Mouse (Mus musculus) CD4-positive, CD25-positive, alpha-beta regulatory T cell, adult 2 months (primary cell): ENCODE results near the gene Gm17545.

Experiments
- DNase-seq: peaks from one replicate; pipeline ENCODE4 v3.0.0-alpha.2; 2012; ENCODE audit warnings: low read depth, low spot score

The Gm17545 gene

DNA sequence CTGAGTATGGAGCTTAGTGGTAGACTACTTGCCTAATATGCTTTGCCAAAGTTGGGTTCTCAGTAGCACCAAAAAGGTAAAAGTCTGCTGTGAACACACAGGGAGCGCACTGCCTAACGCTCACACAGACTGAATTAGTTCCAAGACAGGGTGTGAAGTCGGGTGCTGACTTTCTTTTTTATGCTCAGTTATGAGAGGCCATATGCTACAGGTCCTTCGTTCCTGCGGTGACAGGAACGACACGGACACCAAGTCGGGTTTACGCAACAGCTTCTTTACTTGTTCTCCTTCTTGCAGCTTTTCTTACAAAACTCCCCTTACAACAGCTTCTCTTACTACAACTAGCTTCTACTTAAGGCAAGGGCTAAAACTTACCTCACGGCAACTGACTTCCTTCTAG, 10.9 kb upstream of the Gm17545 start:
- no peak for DNase-seq

- no peak for DNase-seq
These were observed 9.0 kb upstream of the Gm17545 start for GRCm38 (mm10) chr9:22445123-22445522.

DNA sequence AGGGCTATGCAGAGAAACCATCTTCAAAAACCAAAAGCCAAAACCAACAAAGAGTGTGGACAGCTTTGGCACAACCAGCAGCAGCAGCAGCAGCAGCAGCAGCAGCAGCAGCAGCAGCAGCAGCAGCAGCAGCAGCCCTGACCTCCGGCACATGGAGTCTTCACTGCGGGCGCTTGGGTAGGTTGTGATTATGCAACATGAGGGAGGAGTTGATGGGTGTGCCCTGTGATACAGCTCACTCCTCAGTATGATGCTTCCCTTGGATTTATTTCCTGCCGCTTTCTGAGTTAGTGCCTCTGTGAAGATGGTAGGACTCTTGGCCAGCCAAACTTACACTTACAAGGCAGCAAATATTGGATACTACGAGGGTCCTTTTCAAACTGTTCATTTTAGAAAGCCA, 6.9 kb upstream of the Gm17545 start:
- DNase-seq: no peak

- DNase-seq: no peak
These were observed 5.7 kb upstream of the Gm17545 start for GRCm38 (mm10) chr9:22448420-22448819.

GRCm38 (mm10) chr9:22449209-22449608, 4.9 kb upstream of the Gm17545 start:
- DNase-seq: no peak

DNA sequence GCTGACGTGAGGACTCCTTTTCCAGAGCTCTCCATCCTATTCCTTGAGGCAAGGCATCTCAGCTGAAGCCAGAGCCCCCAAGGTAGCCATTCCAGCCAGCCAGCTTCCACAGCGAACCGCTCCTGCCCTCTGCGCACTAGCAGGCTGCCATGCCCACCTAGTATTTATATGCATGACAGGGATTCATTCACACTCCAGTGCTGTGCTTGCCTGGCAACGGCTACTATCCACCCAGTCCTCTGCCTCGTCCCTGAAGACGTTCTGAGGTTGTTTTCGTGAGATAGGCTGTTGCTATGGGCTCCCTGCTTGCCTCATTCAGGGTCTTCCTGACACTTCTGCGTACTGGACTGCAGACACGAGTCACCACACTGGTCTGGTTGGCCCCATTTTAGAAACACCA, 1.4 kb upstream of the Gm17545 start:
- DNase-seq: no peak

- DNase-seq: no peak
These were observed 577 bp upstream of the Gm17545 start for GRCm38 (mm10) chr9:22453501-22453924.

- DNase-seq: no peak
These were observed 951 bp downstream of the Gm17545 start for GRCm38 (mm10) chr9:22455041-22455440.

DNA sequence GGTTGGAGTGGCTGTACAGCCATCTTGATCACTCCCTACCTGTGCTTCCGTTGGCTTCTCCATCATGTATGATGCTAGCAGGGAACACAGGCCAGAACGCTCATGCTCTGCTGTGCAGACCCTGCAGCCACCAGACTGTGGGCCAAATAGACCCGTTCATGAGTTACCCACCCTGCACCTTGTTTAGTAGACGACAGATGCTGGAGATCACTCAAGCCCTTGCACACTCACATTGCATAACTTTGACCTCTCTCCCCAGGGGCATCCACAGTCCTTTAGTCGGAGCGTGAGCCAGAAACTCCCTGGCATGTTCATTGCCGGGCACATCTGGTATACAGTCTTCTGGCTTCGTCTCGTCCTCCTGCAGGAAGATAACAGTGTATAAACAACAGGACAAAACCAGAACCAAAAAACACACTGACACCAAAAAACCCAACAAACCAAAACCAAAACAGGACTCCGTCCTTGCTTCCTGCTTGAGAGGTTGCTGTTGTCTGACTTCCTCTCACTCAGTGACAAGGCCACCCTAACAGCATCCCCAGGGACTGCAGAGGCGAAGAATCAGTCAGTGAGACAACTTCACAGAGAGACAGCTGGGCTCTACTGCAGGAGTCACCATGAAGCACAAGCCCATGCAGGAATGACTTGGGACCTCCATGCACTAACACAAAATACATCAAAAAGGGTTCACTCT, 3.2 kb downstream of the Gm17545 start:
- DNase-seq: no peak

DNA sequence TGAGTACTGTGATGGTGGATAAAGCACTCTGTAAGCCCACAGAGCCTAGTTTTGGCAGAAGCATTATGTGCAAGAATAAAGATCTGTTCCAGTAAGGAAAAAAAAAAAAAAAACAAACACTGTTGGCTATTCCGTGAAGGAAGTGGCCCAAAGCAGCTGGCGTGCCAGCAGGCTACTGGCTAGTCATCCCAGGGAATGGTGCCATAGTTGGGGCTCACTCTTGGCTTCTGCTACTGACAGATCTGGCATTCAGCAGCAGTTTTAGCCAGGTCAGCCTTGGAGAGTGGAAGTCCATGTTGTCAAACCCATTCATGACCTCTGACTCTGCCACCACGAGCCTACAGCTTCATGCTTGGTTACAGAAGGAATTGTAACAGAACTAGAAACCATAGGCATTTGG, 7.9 kb downstream of the Gm17545 start:
- no peak for DNase-seq

GRCm38 (mm10) chr9:22466212-22466611, 12.1 kb downstream of the Gm17545 start:
- no peak for DNase-seq

DNA sequence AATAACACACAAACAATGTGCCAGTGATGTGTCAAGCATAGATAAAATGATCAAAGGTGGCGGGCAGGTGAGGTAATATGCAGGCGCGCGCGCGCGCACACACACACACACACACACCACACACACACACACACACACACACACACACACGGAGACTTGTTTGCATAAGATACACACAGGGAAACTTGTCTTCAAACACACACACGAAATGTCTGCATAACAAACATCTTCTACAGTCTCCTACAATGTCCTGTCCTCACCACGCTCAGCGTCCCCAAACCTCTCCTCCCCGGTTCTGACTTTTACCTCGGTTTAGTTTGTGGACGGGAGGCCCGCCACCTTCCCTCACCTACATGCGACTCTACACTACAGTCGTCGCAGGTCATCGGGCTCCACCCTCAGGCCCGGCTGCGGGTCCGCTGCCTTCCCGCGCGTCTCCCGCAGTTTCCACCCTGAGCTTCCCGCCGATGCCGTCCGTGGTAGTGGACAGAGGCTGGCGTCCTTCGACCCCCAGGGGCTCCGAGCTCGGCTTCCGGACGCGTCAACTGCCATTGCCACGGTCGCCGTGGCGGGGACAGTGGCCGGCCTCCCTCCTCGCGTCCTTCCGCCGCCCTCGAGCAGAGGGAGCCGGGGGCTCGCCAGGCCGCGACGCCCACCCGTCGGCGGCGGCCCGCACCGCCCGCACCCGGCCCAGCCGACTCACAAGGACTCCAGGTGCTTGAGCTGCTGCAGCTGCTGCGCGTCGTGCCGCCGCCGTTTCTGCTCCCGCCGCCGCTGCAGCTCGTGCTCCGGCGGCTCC, 13.5 kb downstream of the Gm17545 start:
- peak; percentile 73 for DNase-seq

DNA sequence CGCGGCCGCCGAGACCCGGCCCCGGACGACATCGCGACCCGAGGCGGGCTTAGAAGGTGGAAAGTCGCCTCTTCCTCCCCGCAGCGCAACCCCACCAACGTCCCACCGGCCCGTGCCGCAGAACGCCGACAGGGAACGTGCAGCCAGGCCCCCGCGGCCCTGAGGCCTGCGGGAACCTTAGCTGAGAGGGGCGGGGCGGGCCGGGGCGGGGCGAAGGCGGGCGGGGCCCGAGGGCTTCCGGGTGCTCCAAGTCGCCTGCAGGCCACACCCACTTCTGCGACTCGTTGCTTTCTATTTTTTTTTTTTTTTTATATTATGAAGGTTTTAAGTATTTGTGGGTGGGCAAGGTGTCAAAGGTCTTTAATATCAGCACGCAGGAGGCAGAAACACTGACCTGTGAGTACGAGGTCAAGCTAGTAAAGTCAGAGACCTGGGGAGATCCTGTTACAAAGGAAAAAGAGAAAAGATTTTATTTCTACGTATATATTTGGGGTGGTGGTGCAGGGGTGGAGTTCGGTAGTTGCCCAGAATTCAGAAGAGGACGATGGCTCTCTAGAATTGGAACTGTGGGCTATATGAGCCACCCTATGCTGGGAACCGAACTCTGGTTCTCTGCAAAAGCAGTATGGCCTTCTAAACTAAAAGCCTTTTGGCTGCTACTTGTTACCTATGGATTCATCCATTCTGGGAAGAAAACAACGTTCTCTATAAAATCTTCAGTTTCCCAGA, 14.2 kb downstream of the Gm17545 start:
- DNase-seq: peak; percentile 93

DNA sequence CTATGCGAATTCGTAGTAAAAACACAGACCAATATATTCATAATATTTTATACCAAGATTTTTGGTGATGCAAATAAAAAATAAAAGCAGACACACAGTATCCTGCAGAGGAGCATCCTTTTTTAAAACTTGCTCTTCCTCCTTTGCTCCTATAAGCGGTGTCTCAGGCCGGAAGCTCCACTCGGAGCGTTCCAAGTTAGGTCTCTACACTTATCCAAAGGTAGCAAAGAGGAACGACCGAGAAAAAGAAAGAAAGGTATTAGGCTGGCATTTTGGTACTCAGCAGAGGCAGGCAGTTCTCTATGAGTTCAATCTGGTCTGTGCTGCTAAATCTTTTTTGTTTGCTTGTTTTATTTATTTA, 14.8 kb downstream of the Gm17545 start:
- DNase-seq: no peak

DNA sequence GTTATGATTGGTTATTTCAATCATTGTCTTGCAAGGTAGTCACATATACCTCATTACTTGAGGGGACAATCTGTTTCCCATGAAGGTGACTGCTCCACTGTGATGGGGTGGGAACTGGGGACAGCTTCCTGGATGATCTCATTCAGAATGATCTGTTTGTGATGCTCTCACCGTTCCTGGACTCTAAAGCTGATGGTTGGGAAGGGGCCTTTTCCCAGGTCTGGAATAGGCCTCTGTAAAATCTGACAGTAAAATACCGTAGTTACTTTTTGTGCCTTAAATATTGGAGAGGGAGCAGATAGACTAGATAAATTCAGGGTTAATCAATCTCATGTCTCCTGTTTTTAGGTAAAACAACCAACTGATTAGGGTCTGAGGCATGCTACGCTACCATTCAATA, 15.6 kb downstream of the Gm17545 start, which contains the start of gene Rp9:
TSS of gene Rp9 (minus strand) at position 101 of the 400 bp plus-strand sequence.
- no peak for DNase-seq

GRCm38 (mm10) chr9:22475424-22475868, 21.4 kb downstream of the Gm17545 start, which contains the start of gene Bbs9:
Gene Bbs9 (plus strand): TSS chr9:22475715.
- peak; percentile 97 for DNase-seq

- DNase-seq: peak; percentile 37
These were observed 22.2 kb downstream of the Gm17545 start for GRCm38 (mm10) chr9:22476265-22476664.

- no peak for DNase-seq
These were observed 24.9 kb downstream of the Gm17545 start for GRCm38 (mm10) chr9:22478946-22479345.

DNA sequence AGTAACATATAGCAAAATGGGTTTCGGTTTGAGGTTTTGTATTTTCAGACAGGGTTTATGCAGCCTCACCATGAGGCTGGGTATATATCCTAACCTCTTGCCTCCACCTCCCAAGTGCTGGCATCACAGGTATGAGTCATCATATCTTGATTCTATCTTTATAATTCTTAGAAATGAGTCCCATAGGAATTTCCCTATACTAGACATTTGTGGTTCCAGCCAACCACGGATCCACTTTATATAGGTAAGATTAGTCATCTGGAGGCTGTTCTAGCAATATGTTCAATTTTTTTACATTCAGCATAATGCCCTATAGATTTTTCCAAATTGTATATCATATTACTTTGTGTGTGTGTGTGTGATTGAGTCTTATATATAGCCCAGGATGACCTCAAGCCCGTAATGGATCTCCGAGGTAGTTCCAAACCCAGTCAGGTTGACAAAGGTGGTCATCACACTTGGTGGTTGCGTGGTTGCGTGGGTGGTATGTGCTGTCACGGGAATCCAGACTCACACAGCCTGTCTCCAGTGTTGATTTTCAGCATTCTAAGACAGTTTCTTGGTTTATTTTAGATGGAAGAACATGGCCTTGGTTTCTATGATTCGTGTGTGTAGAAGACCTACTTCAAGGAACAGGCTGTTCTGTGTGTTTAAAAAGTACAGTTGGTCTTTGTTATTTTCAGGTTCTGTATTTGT, 29.9 kb downstream of the Gm17545 start:
- no peak for DNase-seq

GRCm38 (mm10) chr9:22484562-22485308, 30.6 kb downstream of the Gm17545 start:
- DNase-seq: no peak

GRCm38 (mm10) chr9:22486211-22486610, 32.1 kb downstream of the Gm17545 start:
- DNase-seq: no peak
